Mouse (Mus musculus) lung, postnatal 36 days (tissue): ENCODE measurements at regions not wholly inside any gene's neighbourhood (a gene's known extent, or its start where the extent isn't known, plus 50 kb on each side); places are given as distances from the start of the nearest gene placed in this dataset.

Experiments used
- DNase-seq: peaks from one replicate; pipeline ENCODE4 v3.0.0; 2022; ENCODE audit warnings: mixed read lengths

DNA sequence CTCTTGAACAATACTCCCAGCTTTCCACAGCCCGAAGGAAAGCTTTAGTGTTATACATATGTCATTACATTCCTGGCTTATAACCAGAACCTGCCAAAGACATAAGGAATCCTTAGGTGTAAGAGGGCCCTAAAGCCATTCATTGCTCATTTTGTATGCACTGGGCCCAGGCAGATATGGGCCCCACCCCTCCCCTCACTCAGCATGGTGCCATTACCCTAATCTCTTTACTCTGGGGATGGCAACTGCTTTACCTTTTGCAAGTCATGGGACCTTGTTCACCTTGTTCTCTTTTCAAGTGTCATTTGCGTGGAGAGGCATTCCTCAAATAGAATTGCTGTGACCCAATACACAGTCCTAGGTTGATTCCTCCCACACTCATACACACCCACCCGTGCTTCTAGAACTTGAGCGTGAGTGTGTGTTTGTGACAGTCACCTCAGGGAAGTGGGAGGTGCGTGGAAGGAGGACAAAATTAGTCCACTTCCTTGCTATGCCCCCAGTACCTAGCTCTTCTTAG lies 419.5 kb upstream of the Cdh4 start:
- DNase-seq: peak; percentile 78

DNA sequence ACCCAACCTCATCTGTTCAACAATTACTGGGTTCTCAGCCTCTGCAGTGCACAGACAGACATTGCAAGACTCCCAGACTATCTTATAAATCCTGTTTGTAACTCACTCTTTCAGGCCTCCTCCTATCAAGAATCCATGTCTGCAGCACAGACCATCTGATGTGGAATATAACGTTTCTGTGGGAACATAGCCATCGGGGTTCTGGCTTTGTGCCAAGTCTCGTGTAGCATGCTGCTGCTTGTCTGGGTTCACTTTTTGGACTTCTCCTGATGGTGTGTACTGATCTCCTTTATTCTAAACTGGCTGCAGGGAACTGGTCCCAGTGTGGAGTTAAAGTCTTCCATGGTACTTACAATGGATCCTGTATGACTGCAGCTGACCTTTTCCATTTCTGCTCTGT lies 418.0 kb upstream of the Cdh4 start:
- no peak for DNase-seq

DNA sequence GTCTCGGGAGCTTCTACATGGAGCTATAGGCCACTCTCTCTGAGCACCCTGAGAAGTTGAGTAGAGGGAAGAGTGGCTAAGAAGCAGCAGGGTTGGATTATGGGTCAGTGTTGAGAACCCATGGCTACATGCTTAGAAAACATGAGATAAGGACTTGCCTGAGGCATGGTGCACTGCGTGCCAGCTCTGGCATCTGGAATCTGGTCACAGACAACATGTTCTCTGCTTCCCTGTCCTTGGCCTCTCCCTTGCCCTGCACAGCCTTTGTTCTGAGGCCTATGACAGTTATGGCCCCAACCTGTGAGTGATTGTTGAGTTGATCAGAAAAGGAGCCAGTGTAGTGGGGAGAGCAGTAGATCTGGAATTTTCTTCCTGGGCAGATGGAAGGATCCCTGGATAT lies 409.1 kb upstream of the Cdh4 start:
- no peak for DNase-seq

DNA sequence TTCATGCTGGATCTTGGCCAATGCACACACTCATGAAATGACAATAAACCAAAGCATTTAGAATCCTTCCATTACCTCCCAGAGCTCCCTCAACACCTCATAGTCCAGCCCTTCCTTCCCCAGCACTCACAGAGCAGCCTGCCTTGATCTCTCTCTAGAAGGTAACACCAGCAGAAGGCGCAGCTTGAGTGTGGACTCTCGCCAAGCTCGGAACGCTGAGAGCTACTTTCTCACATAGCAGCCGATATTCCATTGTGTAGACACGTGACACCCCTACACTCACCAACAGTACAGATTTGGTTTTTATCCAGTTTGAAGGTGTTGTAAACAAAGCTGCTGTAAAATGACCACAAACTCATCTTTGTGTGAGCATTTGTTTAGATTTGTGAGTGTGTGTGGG lies 406.8 kb upstream of the Cdh4 start:
- DNase-seq: peak; percentile 17

DNA sequence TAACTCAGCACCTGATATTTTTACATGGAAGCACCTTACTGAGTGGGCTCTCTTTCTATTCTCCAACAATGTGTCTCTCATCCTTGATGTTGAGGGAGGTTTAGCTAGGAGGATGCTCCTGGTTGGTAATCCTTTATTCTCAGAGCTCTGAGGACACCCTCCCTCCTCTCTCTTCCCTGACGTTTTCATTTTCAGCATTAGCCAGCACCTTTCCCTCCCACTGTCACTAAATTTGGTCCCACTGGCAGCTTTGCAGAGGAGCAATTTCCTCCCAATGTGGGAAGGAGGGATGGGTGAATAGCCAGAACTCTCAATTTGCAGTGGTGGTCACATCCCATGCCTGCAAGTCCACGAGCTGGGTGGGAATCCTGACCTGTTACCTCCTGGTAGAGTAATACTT lies 402.5 kb upstream of the Cdh4 start:
- no peak for DNase-seq

DNA sequence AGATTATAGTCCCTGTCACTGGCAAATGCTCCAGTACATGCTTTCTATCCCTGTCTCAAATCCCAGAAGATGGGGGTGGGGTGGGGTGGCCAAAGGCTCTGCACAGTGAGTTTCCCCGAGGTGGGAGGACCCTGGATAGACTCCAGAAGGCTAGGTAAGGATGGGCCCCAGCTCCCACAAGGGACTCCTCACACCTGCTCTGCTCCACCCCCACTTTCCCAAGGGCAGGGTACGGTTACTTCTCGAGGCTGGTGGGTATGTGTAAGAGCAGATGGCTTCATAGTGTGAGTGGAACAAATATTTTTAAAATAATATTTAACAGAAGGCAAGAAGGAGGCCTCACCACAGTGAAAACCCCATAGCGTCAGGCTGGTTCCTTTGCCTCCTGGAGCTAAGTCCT lies 398.6 kb upstream of the Cdh4 start:
- no peak for DNase-seq

DNA sequence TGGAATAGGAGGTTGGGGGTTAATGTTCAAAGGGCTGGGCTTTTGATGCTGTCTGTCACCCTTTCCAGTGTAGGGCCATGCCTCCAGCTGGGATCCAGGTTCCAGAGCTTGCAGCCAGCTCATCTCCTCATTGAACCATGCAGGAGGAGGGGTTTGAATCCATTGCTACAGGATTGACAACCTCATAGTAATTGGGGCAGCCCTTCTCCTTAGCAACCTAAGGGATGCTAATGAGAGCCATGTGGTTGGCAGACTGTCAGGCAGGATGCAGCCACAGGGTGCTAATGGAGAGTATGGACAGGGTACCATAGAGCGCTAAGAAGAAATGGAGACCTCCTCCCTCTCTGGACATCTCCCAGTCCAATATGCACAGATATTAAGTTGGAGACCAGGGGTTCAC lies 396.9 kb upstream of the Cdh4 start:
- DNase-seq: no peak

DNA sequence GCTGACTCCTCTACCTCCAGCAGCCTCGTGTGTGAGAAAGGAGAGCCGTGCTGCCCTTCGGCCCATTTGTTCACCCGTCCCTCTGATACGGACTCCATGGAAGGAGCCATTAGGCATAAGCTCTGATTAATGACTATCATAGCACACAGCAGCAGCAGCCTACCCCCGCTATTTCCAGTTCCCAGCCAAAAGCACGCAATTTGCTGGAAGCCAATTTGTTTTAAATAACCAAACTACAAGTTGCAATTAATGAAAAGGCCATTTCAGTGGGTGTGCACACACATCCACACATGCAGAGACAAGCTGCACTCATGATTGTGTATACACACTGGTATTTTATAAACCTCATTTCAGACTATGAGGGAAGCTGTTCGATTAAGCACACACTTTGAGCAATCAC lies 387.8 kb upstream of the Cdh4 start:
- no peak for DNase-seq

DNA sequence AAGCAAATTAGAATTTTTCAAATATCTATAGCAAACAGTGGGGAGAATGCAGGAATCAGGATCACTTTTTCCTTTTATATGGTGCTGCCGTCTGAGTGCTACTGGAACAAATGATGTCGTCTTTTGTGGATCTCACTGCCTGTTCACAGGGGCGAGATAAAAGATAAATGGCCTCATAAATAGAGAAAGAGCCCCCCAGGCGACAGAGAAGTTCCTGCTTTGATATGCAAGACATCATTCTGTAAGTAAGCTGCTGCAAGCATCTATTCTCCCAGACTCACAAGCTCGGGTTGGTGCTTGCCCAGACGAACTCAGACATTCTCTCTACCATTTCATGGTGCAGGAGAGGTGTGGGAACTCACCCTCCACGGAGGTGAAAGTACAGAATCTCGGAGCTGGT lies 377.6 kb upstream of the Cdh4 start:
- no peak for DNase-seq

DNA sequence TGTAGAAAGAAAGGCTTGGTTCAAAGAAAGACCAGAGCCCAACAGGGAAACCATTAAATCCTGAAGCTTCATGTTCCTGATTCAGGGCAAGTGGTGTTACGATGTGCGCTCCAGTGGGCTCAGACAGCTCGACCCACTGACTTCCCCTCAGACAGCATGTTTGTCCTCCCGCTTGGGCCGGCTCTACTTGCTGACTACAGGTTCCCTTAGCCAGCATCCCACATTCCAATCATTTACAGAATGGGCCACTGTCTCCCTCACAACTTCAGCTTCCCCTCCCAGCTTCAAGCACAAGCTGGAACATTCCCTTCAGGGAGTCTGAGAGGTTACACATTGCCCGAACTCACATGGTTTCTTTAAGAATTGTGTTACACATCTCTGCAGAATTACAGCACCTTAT lies 372.7 kb upstream of the Cdh4 start:
- no peak for DNase-seq

DNA sequence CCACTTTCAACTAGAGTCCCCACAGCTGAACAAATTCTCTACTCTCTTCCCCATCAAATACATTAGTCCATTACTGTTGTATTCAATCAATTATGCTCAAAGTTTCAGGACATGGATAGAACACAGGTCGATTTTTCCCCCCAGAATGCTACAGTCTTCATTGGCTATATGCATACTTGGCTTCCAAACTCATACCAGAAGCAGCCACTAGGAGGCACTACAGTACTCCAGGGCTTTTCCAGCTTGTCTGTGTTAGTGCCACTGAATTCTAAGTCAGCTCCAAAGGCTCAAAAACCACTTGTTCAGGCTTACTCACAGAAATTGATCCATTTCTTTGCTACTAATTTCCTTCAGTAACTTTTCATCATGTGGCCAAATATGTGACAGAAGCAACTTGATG lies 371.9 kb upstream of the Cdh4 start:
- DNase-seq: peak; percentile 45

DNA sequence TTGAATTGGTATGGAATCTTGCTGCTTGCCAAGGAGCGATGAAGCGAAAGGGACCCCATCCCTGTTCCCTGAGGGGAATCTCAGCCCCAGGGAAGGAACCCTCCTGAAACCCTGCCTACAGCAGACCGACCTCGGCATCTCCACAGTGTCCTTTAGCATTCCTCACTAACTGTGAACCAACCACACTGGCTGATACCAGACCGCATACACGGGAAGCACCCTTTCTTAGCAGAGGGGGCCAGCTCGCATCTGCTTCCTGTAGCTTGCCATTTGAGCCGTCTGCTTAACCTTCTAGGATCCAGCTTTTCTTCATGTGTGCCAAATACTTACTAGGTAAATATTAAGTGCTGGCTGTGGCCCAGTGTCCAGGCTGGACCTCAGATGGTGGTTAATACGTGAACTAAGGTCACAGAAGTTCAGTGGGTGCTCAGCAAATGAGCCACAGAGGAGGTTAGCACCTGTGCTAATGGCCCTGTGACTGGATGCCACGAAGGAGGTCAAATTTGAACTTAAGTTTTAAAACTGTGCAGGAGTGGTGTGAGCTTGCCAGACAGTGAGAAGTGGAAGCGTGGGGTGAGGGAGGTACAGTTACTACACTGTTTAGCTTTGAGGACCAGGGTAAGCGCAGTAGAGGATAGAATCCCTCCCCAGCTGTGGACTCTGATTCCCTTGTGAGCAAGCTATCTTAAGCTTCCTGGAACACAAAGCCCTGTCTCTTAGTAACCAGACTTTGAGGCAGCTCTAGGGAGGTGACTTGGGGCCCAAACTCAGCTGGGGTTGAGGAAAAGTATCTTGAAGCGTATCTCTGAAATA lies 361.6 kb upstream of the Cdh4 start:
- DNase-seq: no peak

DNA sequence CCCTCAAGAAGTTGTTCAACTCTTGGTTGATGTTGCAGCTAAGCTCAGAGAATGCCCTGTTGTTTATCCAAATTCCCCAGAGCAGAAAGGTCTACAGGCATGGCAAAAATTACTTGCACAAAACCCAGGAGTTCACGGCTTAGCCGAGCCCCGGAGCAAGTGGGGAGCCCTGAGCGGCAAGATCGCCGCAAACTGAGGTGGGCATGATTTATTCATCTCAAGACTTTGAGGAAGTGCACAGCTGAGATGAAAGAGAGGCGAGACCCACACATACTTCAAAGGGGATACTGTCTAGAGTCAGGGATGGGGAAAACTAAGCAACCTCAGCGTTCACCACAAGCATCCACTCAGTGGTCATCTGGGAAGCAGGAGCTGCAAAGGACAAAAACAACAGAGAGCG lies 355.3 kb upstream of the Cdh4 start:
- DNase-seq: no peak

DNA sequence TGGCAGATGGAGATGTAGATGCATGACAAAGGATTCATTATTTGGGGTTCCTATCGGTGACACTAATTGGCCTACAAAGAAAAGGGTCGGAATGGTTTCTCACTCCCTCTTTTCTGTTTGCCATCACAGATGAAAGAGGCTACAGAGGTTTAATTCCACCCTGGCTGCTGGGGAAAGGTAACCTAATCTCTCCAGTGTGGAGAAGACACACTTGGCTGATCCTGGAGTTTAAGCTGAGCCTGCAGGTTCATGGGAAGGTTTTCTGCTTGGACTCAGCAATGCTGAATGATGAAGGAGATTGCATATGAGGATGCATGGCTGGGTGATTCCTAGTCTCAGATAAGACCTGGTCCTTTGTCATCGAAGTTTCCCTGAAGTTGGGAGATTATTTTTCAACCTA lies 350.8 kb upstream of the Cdh4 start:
- DNase-seq: no peak

DNA sequence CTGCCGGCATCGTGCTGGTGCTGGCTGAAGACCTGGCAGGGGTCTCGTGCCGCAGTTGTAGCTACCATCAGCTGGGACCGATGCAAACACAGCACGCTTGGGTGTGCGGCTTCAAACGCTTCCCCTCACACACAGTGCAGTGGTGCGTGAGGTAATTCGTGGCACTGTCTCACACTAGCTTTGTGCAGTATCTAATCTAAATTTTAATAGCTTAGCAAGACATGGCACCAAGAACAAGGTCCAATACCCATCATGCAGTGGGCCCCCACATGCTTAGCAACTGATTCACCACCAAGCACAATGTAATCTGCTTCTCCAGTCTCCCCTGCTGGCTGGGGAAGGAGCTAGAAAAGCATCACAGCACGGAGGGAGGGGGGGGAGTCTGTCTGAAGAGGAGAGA lies 348.2 kb upstream of the Cdh4 start:
- DNase-seq: no peak

DNA sequence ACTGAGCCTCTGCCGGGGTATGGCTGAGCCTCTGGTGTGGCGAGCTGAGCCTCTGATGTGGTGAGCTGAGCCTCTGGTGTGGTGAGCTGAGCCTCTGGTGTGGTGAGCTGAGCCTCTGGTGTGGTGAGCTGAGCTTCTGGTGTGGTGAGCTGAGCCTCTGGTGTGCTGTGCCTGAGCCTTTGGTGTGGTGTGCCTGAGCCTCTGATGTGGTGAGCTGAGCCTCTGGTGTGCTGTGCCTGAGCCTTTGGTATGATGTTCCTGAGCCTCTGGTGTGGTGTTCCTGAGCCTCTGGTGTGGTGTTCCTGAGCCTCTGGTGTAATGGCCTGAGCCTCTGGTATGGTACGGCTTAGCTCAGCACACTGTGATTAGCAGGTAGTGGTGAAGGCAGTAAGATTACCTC lies 346.2 kb upstream of the Cdh4 start:
- no peak for DNase-seq

DNA sequence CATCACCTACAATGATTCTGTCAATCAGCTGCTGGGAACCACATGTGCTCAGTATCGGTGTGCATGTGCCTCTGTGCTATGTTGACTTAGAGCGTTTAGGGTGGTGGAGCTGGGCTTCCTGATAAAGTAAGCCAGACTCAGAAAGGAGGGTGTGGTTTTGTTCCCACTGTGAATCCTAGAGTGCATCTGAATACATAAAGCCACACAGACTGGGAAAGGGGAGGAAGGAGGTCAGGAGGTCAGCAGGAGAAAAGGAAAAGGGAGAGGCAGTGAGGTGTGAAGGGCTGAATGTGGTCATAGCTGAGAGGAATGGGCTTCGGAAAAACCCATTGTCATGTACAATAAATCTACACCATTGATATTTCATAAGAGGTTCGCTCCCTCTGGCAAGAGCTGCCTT lies 345.4 kb upstream of the Cdh4 start:
- DNase-seq: no peak

DNA sequence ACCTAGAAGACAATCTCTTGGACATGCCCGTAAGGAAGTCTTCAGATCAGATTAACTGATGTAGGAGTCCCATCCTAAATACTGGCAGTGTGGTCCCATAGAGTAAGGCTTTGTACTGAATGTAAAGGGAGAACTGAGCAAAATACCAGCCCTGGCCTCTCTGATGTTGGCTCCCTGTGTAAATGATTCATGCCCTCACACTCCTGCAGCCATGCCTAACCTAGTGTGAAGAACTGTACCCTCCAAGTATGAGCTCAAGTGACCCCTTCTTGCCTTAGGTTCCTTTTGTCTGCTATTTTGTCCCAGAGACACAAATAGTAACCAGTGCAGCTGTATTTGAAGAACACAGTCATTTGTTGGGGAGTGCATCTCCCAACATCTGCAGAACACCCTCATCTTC lies 342.4 kb upstream of the Cdh4 start:
- no peak for DNase-seq

DNA sequence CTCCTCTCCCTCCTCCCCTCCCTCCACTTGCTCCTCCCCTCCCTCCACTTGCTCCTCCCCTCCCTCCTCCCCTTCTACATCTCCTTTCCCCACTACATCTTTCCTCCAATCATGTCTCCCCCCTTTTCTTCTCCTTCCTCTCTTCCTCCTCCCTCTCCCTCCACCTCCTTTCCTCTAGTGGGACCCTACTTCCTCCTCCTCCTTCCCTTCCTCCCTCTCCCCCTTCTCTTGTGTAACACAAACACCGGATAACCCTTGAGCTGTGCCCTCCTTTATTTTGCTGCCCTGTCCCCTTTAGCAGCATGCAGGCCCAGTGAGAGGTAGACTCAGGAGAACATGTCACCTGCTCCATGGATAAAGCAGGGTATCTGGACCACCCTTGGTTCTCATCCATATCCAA lies 339.1 kb upstream of the Cdh4 start:
- no peak for DNase-seq

DNA sequence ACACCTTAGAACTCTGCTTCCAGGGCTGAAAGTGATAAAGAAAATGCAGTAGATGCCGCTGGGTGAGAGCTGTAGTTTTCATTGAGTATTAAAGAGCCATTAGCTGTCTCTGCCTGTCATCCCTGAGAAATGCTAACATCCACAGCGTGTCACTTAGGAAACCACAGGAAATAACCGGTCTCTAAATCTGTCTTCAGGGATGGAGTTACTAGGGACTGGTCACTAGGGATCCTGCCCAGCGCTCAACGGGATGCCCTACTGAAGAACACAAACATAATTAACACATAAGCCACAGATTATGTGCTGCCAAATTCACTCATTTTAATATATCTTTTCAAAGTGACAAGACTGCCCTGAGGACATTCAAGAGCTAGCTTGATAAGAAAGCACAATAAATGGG lies 329.3 kb upstream of the Cdh4 start:
- DNase-seq: no peak

DNA sequence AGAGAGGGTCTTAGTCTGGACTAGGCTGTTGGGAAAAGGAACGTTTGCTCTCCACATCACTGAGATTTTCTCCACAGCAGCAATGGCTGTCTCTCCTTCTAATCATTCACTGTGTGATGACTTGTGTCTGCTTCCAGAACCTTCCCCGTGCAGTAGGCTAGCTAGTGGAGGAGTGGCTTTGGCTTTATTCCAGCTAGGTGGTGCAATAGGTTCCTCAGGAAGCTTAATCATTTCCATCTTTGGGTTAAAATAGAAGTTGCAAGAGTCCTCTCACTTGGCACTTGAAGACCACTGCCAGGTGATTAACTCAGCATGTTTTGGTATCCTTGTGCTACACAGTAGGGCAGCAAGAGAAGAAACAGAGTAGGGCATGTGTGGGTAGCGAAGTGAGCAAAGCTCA lies 314.2 kb upstream of the Cdh4 start:
- peak; percentile 1 for DNase-seq

DNA sequence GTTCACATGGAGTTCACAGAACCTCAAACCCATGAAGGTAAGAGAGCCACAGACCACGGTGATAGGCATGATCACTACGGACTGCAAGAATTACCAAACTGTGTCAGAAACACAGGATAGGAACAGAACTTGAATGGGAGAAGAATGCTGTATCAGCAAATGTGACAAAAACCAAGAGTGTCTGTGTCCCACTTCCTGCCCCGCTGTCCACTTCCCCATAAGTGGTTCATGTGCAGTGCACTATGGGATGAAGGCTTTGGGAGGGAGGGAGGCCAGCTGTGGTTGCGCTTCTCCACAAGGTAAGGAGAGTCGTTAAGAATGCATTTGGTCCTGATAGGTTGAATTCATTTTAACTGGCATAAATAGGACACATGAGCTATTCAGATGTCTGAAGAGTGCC lies 313.8 kb upstream of the Cdh4 start:
- no peak for DNase-seq

DNA sequence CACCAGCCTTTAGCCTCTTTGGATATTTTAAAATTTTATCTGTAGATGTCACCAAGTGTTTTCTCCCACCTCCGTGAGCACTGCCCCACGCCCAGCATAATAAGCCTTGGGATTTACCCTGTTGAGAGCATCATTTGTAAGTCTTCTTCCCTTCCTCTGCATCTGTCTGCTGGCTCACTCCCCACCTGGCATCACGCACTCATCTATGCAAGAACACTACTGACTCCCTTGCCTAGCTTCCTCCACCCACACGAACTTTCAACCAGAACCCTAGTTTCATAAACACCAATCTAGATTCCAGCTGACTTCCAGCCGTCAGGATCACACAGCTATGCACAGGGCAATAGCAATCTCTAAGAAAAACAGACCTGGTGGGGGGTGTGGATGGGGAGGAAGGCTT lies 311.2 kb upstream of the Cdh4 start:
- DNase-seq: no peak

DNA sequence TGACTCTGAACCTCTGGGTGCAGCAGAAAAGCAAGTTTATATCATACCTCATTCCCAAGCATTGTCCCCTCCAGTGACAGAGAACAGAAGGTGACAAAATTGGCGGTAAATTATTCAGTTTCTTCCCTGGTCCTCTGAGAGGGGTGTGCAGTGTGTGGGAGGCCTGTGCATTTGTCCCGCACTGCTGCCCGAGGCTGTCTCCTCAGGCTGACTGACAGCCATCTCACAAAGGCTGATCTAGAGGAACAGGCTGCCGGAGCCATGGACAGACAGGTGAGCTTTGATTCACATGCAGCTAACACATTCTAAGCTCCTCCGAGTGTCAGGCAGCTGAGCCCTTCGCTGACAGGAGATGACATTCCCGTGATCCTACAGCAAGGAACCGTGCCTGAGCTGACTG lies 299.9 kb upstream of the Cdh4 start:
- DNase-seq: no peak

DNA sequence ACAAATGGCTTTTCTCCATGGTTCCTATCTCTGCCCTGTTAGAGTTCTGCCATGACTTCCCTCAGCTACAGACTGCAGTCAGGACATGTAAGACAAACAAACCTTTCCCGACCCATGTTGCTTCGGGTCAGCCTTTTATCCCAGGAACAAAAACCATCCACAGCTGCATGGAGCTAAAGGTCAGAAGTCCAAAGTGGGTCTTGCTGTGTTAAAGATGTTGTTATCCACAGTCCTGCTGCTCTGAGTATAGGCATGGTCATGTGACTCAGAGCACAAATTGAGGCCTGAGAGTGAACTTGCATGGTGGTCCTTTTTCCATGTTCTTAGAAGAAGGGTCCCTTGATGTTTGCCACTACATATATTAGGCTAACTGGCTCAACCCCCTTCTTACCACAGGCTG lies 296.5 kb upstream of the Cdh4 start:
- DNase-seq: no peak
